Mouse (Mus musculus): ENCODE measurements around the gene Cacna1d. TPM values are rescaled to one million over a fixed set of nuclear protein-coding genes. Genes with fewer than 3 reads are reported as not detected.

Cacna1d gene
- polyA plus RNA-seq, 1 experiment from 2014 or later: 4.2 TPM

- Histone ChIP-seq H3K9me3 (replicated peaks) (no peaks in the 10 kb centered on the region), H3K27ac (replicated peaks) (no peak overlapping the region), H3K9ac (no peak overlapping the region), H3K27me3 (no peaks in the 10 kb centered on the region), H3K4me1 (peaks cover 19% of the 10 kb centered on the region; the same call in 1 of the 2 replicates), H3K4me2 (replicated peaks) (no peak overlapping the region), H3K4me3 (replicated peaks) (no peak overlapping the region), H3K36me3 (no peaks in the 10 kb centered on the region)
- WGBS: 41% methylated on average over 7 of the region's 7 CpGs
- peak; percentile 72; the same call in 1 of the 2 replicates for ATAC-seq (ENCODE audit: insufficient number of reproducible peaks, low FRiP score, low TSS enrichment, low read depth)
These were observed 163.8 kb downstream of the Cacna1d start for GRCm38 (mm10) chr14:30327452-30327851.

GRCm38 (mm10) chr14:30327051-30327450, 164.2 kb downstream of the Cacna1d start:
- no peak overlapping the region for H3K9ac ChIP-seq
- no peak overlapping the region for H3K27ac ChIP-seq (replicated peaks)
- ATAC-seq (ENCODE audit: insufficient number of reproducible peaks, low FRiP score, low TSS enrichment, low read depth): no peak
- peaks cover 19% of the 10 kb centered on the region; the same call in 1 of the 2 replicates for H3K4me1 ChIP-seq
- no peak overlapping the region for H3K4me3 ChIP-seq (replicated peaks)
- no peaks in the 10 kb centered on the region for H3K27me3 ChIP-seq
- no peak overlapping the region for H3K4me2 ChIP-seq (replicated peaks)
- H3K36me3 ChIP-seq: no peaks in the 10 kb centered on the region
- 37% methylated on average over 8 of the region's 8 CpGs for WGBS
- no peaks in the 10 kb centered on the region for H3K9me3 ChIP-seq (replicated peaks)

DNA sequence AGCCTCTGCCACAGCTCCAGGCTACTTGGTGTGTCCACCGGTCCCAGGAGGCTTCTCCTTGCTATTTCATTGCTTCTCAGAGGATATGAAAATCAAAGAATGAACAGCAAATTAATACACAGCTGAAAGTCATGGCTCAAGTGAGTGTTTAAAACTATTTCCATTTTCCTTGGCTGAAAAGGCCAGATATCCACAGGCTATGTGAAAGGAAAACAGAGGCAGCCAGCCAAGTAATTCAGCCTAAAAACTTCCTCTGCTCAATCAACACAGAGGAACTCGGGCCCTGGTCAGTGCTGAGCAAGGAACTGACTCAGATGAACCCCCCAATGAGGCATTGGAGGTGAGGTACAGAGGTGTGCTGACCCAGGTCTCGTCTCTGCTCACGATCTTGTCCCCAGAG, 165.0 kb downstream of the Cacna1d start:
- H3K27ac ChIP-seq (replicated peaks): no peak overlapping the region; the same call in 1 of the 2 replicates
- no peak for ATAC-seq (ENCODE audit: insufficient number of reproducible peaks, low FRiP score, low TSS enrichment, low read depth)

DNA sequence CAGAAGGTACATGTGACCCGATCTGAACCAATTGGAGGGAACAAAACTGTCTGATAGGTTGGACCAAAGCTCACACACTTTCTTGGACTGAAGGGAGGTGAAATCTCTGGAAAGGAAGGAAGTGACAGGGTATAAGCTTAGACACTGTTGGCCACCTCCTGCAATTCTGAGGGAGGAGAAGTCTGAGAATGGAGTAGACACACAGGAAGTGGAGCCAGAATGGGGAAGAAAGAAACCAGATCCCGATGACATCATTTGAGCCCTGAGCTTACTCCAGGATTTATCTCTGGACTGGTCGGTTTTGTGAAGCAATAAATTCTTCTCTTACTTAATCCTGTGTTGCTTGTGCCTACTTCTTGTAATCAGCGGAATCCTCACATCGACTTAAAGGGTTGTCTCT, 166.3 kb downstream of the Cacna1d start:
- Histone ChIP-seq H3K9ac (no peak overlapping the region), H3K27ac (replicated peaks) (no peak overlapping the region), H3K9me3 (replicated peaks) (no peaks in the 10 kb centered on the region), H3K4me2 (replicated peaks) (no peak overlapping the region), H3K27me3 (no peaks in the 10 kb centered on the region), H3K4me3 (replicated peaks) (no peak overlapping the region), H3K36me3 (no peaks in the 10 kb centered on the region), H3K4me1 (peaks cover 12% of the 10 kb centered on the region; the same call in 1 of the 2 replicates)
- no peak for ATAC-seq (ENCODE audit: insufficient number of reproducible peaks, low FRiP score, low TSS enrichment, low read depth)
- WGBS: 80% methylated on average over 5 of the region's 5 CpGs

More for the DNA sequence above, 165.0 kb downstream of the Cacna1d start:
- Histone ChIP-seq H3K9ac (no peak overlapping the region), H3K4me3 (replicated peaks) (no peak overlapping the region), H3K4me1 (peaks cover 17% of the 10 kb centered on the region; the same call in 1 of the 2 replicates), H3K4me2 (replicated peaks) (no peak overlapping the region), H3K9me3 (replicated peaks) (no peaks in the 10 kb centered on the region), H3K36me3 (no peaks in the 10 kb centered on the region), H3K27me3 (no peaks in the 10 kb centered on the region)
- 59% methylated on average over 4 of the region's 4 CpGs for WGBS

- Histone ChIP-seq H3K4me3 (replicated peaks) (no peak overlapping the region), H3K27ac (replicated peaks) (no peak overlapping the region), H3K36me3 (no peaks in the 10 kb centered on the region), H3K9ac (no peak overlapping the region), H3K27me3 (no peaks in the 10 kb centered on the region), H3K4me1 (no peaks in the 10 kb centered on the region), H3K4me2 (replicated peaks) (no peak overlapping the region), H3K9me3 (replicated peaks) (no peaks in the 10 kb centered on the region)
- WGBS: 84% methylated on average over 9 of the region's 9 CpGs
- ATAC-seq (ENCODE audit: insufficient number of reproducible peaks, low FRiP score, low TSS enrichment, low read depth): no peak
These were observed 172.4 kb downstream of the Cacna1d start for GRCm38 (mm10) chr14:30318715-30319437.

DNA sequence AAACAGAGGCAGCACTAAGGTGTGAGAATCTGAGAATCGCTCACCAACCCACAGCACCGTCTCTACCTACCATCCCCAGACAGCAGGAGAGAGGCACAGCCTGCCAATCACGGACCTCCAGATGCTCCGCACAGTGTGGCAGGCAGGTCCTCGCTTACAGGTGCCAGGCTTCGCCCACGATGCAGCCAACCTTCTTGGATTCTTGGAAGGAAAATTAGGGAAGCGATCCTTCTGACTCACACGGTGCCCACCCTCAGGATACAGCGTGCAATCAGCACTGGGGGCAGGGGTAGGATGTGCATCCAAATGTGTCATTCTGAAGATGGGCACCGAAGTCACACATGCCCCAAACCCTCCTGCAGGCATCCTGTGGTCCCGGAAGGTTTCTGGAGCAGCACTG, 173.0 kb downstream of the Cacna1d start:
- Histone ChIP-seq H3K36me3 (no peaks in the 10 kb centered on the region), H3K27ac (replicated peaks) (no peak overlapping the region), H3K4me3 (replicated peaks) (no peak overlapping the region), H3K9me3 (replicated peaks) (no peaks in the 10 kb centered on the region), H3K9ac (no peak overlapping the region), H3K4me1 (no peaks in the 10 kb centered on the region), H3K4me2 (replicated peaks) (no peak overlapping the region), H3K27me3 (no peaks in the 10 kb centered on the region)
- no peak for ATAC-seq (ENCODE audit: insufficient number of reproducible peaks, low FRiP score, low TSS enrichment, low read depth)
- WGBS: 87% methylated on average over 12 of the region's 12 CpGs

DNA sequence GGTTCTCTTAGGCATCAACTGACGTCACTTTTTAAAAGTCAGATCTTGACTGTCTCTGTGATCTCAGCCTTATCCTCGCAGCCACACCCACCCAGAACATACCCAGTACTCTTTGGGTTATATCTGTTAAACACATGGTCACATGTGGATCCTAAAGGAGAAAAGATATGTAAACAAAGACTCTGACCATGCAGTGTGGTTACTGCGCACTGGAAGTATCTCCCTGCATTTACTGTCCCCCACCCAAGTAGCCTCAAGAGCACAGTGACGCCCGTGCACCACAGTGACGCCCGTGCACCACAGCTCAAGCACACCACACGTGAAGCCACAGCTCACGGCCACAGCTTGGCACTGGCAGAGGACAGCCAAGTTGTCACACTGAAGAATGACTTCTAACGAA, 173.6 kb downstream of the Cacna1d start:
- 76% methylated on average over 10 of the region's 10 CpGs for WGBS
- H3K9ac ChIP-seq: no peak overlapping the region
- H3K9me3 ChIP-seq (replicated peaks): no peaks in the 10 kb centered on the region
- H3K4me1 ChIP-seq: no peaks in the 10 kb centered on the region
- no peak overlapping the region for H3K27ac ChIP-seq (replicated peaks)
- H3K36me3 ChIP-seq: no peaks in the 10 kb centered on the region
- H3K4me2 ChIP-seq (replicated peaks): no peak overlapping the region
- H3K27me3 ChIP-seq: no peaks in the 10 kb centered on the region
- no peak overlapping the region for H3K4me3 ChIP-seq (replicated peaks)
- ATAC-seq (ENCODE audit: insufficient number of reproducible peaks, low FRiP score, low TSS enrichment, low read depth): no peak

GRCm38 (mm10) chr14:30311206-30311889, 179.9 kb downstream of the Cacna1d start:
- Histone ChIP-seq H3K4me1 (peaks cover 14% of the 10 kb centered on the region; the same call in 1 of the 2 replicates), H3K27me3 (no peaks in the 10 kb centered on the region), H3K9ac (no peak overlapping the region), H3K9me3 (replicated peaks) (no peaks in the 10 kb centered on the region), H3K4me3 (replicated peaks) (no peak overlapping the region), H3K4me2 (replicated peaks) (no peak overlapping the region), H3K27ac (replicated peaks) (no peak overlapping the region), H3K36me3 (no peaks in the 10 kb centered on the region)
- no peak for ATAC-seq (ENCODE audit: insufficient number of reproducible peaks, low FRiP score, low TSS enrichment, low read depth)
- 66% methylated on average over 13 of the region's 13 CpGs for WGBS

DNA sequence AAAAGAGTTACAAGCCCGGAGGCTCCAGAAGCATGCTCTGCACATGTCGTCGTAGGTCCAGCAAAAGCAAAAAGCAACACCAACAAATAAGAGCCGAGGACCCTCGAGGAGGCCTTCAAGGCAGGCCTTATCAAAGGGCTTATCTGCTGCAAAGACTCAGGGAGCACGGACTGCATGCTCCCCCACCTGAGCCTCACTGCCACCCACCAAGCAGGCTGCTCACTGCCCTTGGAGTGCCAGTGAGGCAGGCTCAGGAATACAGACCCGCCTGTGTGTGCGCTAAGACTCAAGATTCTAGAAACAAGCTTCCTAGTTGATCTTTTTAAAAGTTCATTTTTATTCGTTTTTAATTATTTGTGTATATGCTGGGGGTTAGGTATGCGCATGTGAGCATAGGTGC, 181.0 kb downstream of the Cacna1d start:
- peaks cover 14% of the 10 kb centered on the region; the same call in 1 of the 2 replicates for H3K4me1 ChIP-seq
- WGBS: 66% methylated on average over 10 of the region's 10 CpGs
- no peaks in the 10 kb centered on the region for H3K9me3 ChIP-seq (replicated peaks)
- H3K27ac ChIP-seq (replicated peaks): no peak overlapping the region
- H3K4me2 ChIP-seq (replicated peaks): no peak overlapping the region
- ATAC-seq (ENCODE audit: insufficient number of reproducible peaks, low FRiP score, low TSS enrichment, low read depth): no peak
- H3K4me3 ChIP-seq (replicated peaks): no peak overlapping the region
- no peak overlapping the region for H3K9ac ChIP-seq
- no peaks in the 10 kb centered on the region for H3K27me3 ChIP-seq
- H3K36me3 ChIP-seq: no peaks in the 10 kb centered on the region

GRCm38 (mm10) chr14:30306221-30306620, 185.0 kb downstream of the Cacna1d start:
- Histone ChIP-seq H3K27ac (replicated peaks) (no peak overlapping the region), H3K9me3 (replicated peaks) (no peaks in the 10 kb centered on the region), H3K4me3 (replicated peaks) (no peak overlapping the region), H3K4me1 (peaks cover 4% of the 10 kb centered on the region; the same call in 1 of the 2 replicates), H3K27me3 (no peaks in the 10 kb centered on the region), H3K36me3 (no peaks in the 10 kb centered on the region), H3K9ac (no peak overlapping the region), H3K4me2 (replicated peaks) (no peak overlapping the region)
- no peak for ATAC-seq (ENCODE audit: insufficient number of reproducible peaks, low FRiP score, low TSS enrichment, low read depth)
- WGBS: 40% methylated on average over 6 of the region's 6 CpGs

- no peaks in the 10 kb centered on the region for H3K36me3 ChIP-seq
- 63% methylated on average over 7 of the region's 7 CpGs for WGBS
- no peaks in the 10 kb centered on the region for H3K27me3 ChIP-seq
- no peak overlapping the region for H3K27ac ChIP-seq (replicated peaks)
- H3K4me3 ChIP-seq (replicated peaks): no peak overlapping the region
- no peaks in the 10 kb centered on the region for H3K9me3 ChIP-seq (replicated peaks)
- H3K4me1 ChIP-seq: peaks cover 6% of the 10 kb centered on the region; the same call in 1 of the 2 replicates
- no peak for ATAC-seq (ENCODE audit: insufficient number of reproducible peaks, low FRiP score, low TSS enrichment, low read depth)
- no peak overlapping the region for H3K9ac ChIP-seq
- H3K4me2 ChIP-seq (replicated peaks): no peak overlapping the region
These were observed 191.3 kb downstream of the Cacna1d start for GRCm38 (mm10) chr14:30299946-30300345.
